Mouse (Mus musculus): Measurements from ENCODE around the gene Lrrc8e. TPM values are rescaled to one million over a fixed set of nuclear protein-coding genes. Genes with fewer than 3 reads are reported as not detected.

Gene Lrrc8e
- polyA plus RNA-seq, 1 experiment from 2014 or later, result 0.97 TPM

GRCm38 (mm10) chr8:4269609-4270008 lies 43.0 kb downstream of the Lrrc8e start:
- Histone ChIP-seq H3K27me3 (replicated peaks; ENCODE audit: control insufficient read depth, insufficient read depth, low read length) (no peaks in the 10 kb centered on the region), H3K4me3 (ENCODE audit: low read depth, low read length) (no peak overlapping the region), H3K36me3 (ENCODE audit: control insufficient read depth, insufficient read depth, low read length) (peaks cover 83% of the 10 kb centered on the region), H3K4me2 (ENCODE audit: low read depth, low read length) (no peak overlapping the region), H3K27ac (replicated peaks; ENCODE audit: low read depth, low read length) (no peak overlapping the region), H3K9me3 (ENCODE audit: control insufficient read depth, low read length) (no peaks in the 10 kb centered on the region), H3K4me1 (ENCODE audit: control insufficient read depth, insufficient read depth, low read length) (no peaks in the 10 kb centered on the region; the same call in 1 of the 2 replicates), H3K9ac (ENCODE audit: low read depth, low read length) (no peak overlapping the region)
- ATAC-seq (ENCODE audit: low read depth) (no peak), DNase-seq (ENCODE audit: low spot score) (no peak)
- WGBS, result 90% methylated on average over 6 of the region's 6 CpGs

GRCm38 (mm10) chr8:4275275-4276110 lies 48.9 kb downstream of the Lrrc8e start, which contains the start of gene Timm44:
Timm44 (minus strand) TSS chr8:4275913.
- Histone ChIP-seq H3K9me3 (ENCODE audit: control insufficient read depth, low read length) (no peaks in the 10 kb centered on the region), H3K9ac (ENCODE audit: low read depth, low read length) (peak within 1 kb of the TSS; percentile 85), H3K27ac (replicated peaks; ENCODE audit: low read depth, low read length) (peak within 1 kb of the TSS; percentile 85), H3K4me2 (ENCODE audit: low read depth, low read length) (peak within 1 kb of the TSS; percentile 76), H3K4me1 (ENCODE audit: control insufficient read depth, insufficient read depth, low read length) (peaks cover 5% of the 10 kb centered on the region; the same call in 1 of the 2 replicates), H3K27me3 (replicated peaks; ENCODE audit: control insufficient read depth, insufficient read depth, low read length) (no peaks in the 10 kb centered on the region), H3K4me3 (ENCODE audit: low read depth, low read length) (peak within 1 kb of the TSS; percentile 79), H3K36me3 (ENCODE audit: control insufficient read depth, insufficient read depth, low read length) (peaks cover 27% of the 10 kb centered on the region)
- peak; percentile 98 for ATAC-seq (ENCODE audit: low read depth)
- WGBS, result 2% methylated on average over 39 of the region's 39 CpGs
- peak; percentile 98 for DNase-seq (ENCODE audit: low spot score)

GRCm38 (mm10) chr8:4276111-4276465 lies 49.5 kb downstream of the Lrrc8e start:
- Histone ChIP-seq H3K4me1 (ENCODE audit: control insufficient read depth, insufficient read depth, low read length) (peaks cover 5% of the 10 kb centered on the region; the same call in 1 of the 2 replicates), H3K27me3 (replicated peaks; ENCODE audit: control insufficient read depth, insufficient read depth, low read length) (no peaks in the 10 kb centered on the region), H3K4me2 (ENCODE audit: low read depth, low read length) (peak overlapping the region; percentile 76), H3K4me3 (ENCODE audit: low read depth, low read length) (peak overlapping the region; percentile 79), H3K36me3 (ENCODE audit: control insufficient read depth, insufficient read depth, low read length) (peaks cover 22% of the 10 kb centered on the region), H3K9me3 (ENCODE audit: control insufficient read depth, low read length) (no peaks in the 10 kb centered on the region), H3K9ac (ENCODE audit: low read depth, low read length) (peak overlapping the region; percentile 85), H3K27ac (replicated peaks; ENCODE audit: low read depth, low read length) (peak overlapping the region; percentile 85)
- WGBS, result 27% methylated on average over 9 of the region's 9 CpGs
- no peak for DNase-seq (ENCODE audit: low spot score)
- ATAC-seq (ENCODE audit: low read depth), result no peak; the same call in 1 of the 2 replicates

Other genes with a start within 250 kb of the Lrrc8e start
- 0.19 and 0.21 TPM in 2 replicates for gene Cd209f, start 121.0 kb upstream of the Lrrc8e start, polyA plus RNA-seq (2014; fragmentation: Nextera tagmentation; extraction: Ambion mirVana)
- gene Cd209g, start 92.7 kb upstream of the Lrrc8e start, polyA plus RNA-seq (2014; fragmentation: Nextera tagmentation; extraction: Ambion mirVana), result not detected in 2 replicates
- gene Evi5l, start 60.3 kb upstream of the Lrrc8e start, polyA plus RNA-seq (2014; fragmentation: Nextera tagmentation; extraction: Ambion mirVana), result 18.7 and 24.9 TPM in 2 replicates
- 2.3 and 2.7 TPM in 2 replicates for gene Prr36, start 9.4 kb upstream of the Lrrc8e start, polyA plus RNA-seq (2014; fragmentation: Nextera tagmentation; extraction: Ambion mirVana)
- gene Map2k7, start 11.9 kb downstream of the Lrrc8e start, polyA plus RNA-seq (2014; fragmentation: Nextera tagmentation; extraction: Ambion mirVana), result 18.1 and 21.4 TPM in 2 replicates
- 0.33 and 1.1 TPM in 2 replicates for gene Gm49320, start 12.0 kb downstream of the Lrrc8e start, polyA plus RNA-seq (2014; fragmentation: Nextera tagmentation; extraction: Ambion mirVana)
- gene Tgfbr3l, start 21.4 kb downstream of the Lrrc8e start, polyA plus RNA-seq (2014; fragmentation: Nextera tagmentation; extraction: Ambion mirVana), result 3.3 and 5.0 TPM in 2 replicates
- gene Snapc2, start 26.3 kb downstream of the Lrrc8e start, polyA plus RNA-seq (2014; fragmentation: Nextera tagmentation; extraction: Ambion mirVana), result 45.0 and 50.6 TPM in 2 replicates
- gene Ctxn1, start 32.4 kb downstream of the Lrrc8e start, polyA plus RNA-seq (2014; fragmentation: Nextera tagmentation; extraction: Ambion mirVana), result 49.3 and 59.1 TPM in 2 replicates
- 65.4 and 71.9 TPM in 2 replicates for gene Timm44, start 49.1 kb downstream of the Lrrc8e start, polyA plus RNA-seq (2014; fragmentation: Nextera tagmentation; extraction: Ambion mirVana)
- 10.2 and 11.2 TPM in 2 replicates for gene Ccl25, start 98.4 kb downstream of the Lrrc8e start, polyA plus RNA-seq (2014; fragmentation: Nextera tagmentation; extraction: Ambion mirVana)
- gene Elavl1, start 98.6 kb downstream of the Lrrc8e start, polyA plus RNA-seq (2014; fragmentation: Nextera tagmentation; extraction: Ambion mirVana), result 217 and 226 TPM in 2 replicates